In genomic region chr6:93395952-93396351, GRCm38 (mm10) we compare ENCODE assay signal across 10 mouse cellular contexts.
DNase-seq lines count a peak whose midpoint lies in the region; ATAC-seq and TF ChIP-seq lines count a peak whose summit lies in the region.
"Had no signal": no experiment of that assay in that cellular context is flagged by ENCODE, and none has a peak within 500 bp of the region (broad histone marks: within the 10 kb centered on the region; RNA-seq: fewer than 3 reads in every experiment).

No protein-coding gene starts in this region.

- H3K4me1 ChIP-seq in neural tube, embryonic 13.5 days (replicated peaks) = peaks cover 26% of the 10 kb centered on the region
- peaks cover 14% of the 10 kb centered on the region for H3K4me1 ChIP-seq in neural tube, embryonic 15.5 days
- no peaks in the 10 kb centered on the region; the same call in 1 of the 2 replicates for H3K4me1 ChIP-seq in kidney, postnatal 0 days (replicated peaks; ENCODE audit: insufficient read depth, low read length)

- H3K36me3 ChIP-seq in neural tube, embryonic 13.5 days = no peaks in the 10 kb centered on the region
- H3K36me3 ChIP-seq in neural tube, embryonic 15.5 days = no peaks in the 10 kb centered on the region
- no peaks in the 10 kb centered on the region for H3K36me3 ChIP-seq in kidney, postnatal 0 days (ENCODE audit: insufficient read depth, low read length)

- no peak overlapping the region for H3K4me3 ChIP-seq in neural tube, embryonic 13.5 days
- no peak overlapping the region for H3K4me3 ChIP-seq in neural tube, embryonic 15.5 days (replicated peaks)
- no peak overlapping the region for H3K4me3 ChIP-seq in kidney, postnatal 0 days (replicated peaks; ENCODE audit: low read depth, low read length)

- peak overlapping the region; percentile 33; the same call in 1 of the 2 replicates for H3K27ac ChIP-seq in neural tube, embryonic 13.5 days (replicated peaks)
- no peak overlapping the region for H3K27ac ChIP-seq in neural tube, embryonic 15.5 days (replicated peaks)
- no peak overlapping the region for H3K27ac ChIP-seq in kidney, postnatal 0 days

- H3K4me2 ChIP-seq in neural tube, embryonic 13.5 days = no peak overlapping the region
- H3K4me2 ChIP-seq in neural tube, embryonic 15.5 days = no peak overlapping the region
- no peak overlapping the region for H3K4me2 ChIP-seq in kidney, postnatal 0 days (ENCODE audit: low read length)

- no peaks in the 10 kb centered on the region for H3K9me3 ChIP-seq in neural tube, embryonic 13.5 days
- H3K9me3 ChIP-seq in neural tube, embryonic 15.5 days (replicated peaks) = no peaks in the 10 kb centered on the region
- H3K9me3 ChIP-seq in kidney, postnatal 0 days (replicated peaks; ENCODE audit: low read length) = no peaks in the 10 kb centered on the region

- no peak for ATAC-seq in neural tube, embryonic 13.5 days (ENCODE audit: low read depth)
- no peak for ATAC-seq in neural tube, embryonic 15.5 days (ENCODE audit: low FRiP score)
- ATAC-seq in kidney, postnatal 0 days (replicated peaks; ENCODE audit: low FRiP score, low read depth) = no peak
- ATAC-seq: lung, postnatal 0 days had no signal

- 26% methylated on average over 7 of the region's 7 CpGs for WGBS in neural tube, embryonic 13.5 days
- WGBS in neural tube, embryonic 15.5 days = 22% methylated on average over 7 of the region's 7 CpGs
- 25% methylated on average over 7 of the region's 7 CpGs for WGBS in kidney, postnatal 0 days

- H3K27me3 ChIP-seq in neural tube, embryonic 13.5 days = no peaks in the 10 kb centered on the region
- H3K27me3 ChIP-seq in neural tube, embryonic 15.5 days (replicated peaks) = no peaks in the 10 kb centered on the region
- no peaks in the 10 kb centered on the region for H3K27me3 ChIP-seq in kidney, postnatal 0 days (ENCODE audit: insufficient read depth, low read length)

- H3K9ac ChIP-seq in neural tube, embryonic 13.5 days = no peak overlapping the region
- no peak overlapping the region for H3K9ac ChIP-seq in neural tube, embryonic 15.5 days (replicated peaks)
- no peak overlapping the region for H3K9ac ChIP-seq in kidney, postnatal 0 days (ENCODE audit: low read depth, low read length)

- no peak for TF ChIP-seq CTCF in kidney, postnatal 0 days (IDR thresholded peaks at IDR 0.05; ENCODE audit: low read depth)

- peak; percentile 17 to 18 for DNase-seq in heart, adult 18-20 months
- no peak for DNase-seq in heart, postnatal 4 days
- DNase-seq in kidney, postnatal 0 days (ENCODE audit: low spot score) = peak; percentile 64
- DNase-seq in yolk sac, embryonic 10.5 days (ENCODE audit: low spot score) = peak; percentile 20
- DNase-seq in thymus, postnatal 4 days = no peak
- no peak for DNase-seq in urinary bladder, postnatal 10 days (ENCODE audit: low spot score)
- DNase-seq: gastrocnemius, postnatal 25 days had no signal

Comparison
In these comparisons a context has a peak if more than half of its experiments do, and no peak if none do; other contexts are left out.
1. DNase-seq: peak in heart, adult 18-20 months (2 of 2), kidney, postnatal 0 days (single experiment) and yolk sac, embryonic 10.5 days (single experiment); none in heart, postnatal 4 days (single experiment), thymus, postnatal 4 days (single experiment) and urinary bladder, postnatal 10 days (single experiment).